Mouse (Mus musculus) ovary, adult 18-20 months (tissue): ENCODE results near the gene Bcas3.
A peak's percentile ranks its signal among the peaks of the same experiment; 100 is the strongest.

Experiments used
- DNase-seq: peaks from one replicate; pipeline ENCODE4 v3.0.0; 2022; ENCODE audit warnings: low spot score, mixed read lengths

Bcas3 gene

DNA sequence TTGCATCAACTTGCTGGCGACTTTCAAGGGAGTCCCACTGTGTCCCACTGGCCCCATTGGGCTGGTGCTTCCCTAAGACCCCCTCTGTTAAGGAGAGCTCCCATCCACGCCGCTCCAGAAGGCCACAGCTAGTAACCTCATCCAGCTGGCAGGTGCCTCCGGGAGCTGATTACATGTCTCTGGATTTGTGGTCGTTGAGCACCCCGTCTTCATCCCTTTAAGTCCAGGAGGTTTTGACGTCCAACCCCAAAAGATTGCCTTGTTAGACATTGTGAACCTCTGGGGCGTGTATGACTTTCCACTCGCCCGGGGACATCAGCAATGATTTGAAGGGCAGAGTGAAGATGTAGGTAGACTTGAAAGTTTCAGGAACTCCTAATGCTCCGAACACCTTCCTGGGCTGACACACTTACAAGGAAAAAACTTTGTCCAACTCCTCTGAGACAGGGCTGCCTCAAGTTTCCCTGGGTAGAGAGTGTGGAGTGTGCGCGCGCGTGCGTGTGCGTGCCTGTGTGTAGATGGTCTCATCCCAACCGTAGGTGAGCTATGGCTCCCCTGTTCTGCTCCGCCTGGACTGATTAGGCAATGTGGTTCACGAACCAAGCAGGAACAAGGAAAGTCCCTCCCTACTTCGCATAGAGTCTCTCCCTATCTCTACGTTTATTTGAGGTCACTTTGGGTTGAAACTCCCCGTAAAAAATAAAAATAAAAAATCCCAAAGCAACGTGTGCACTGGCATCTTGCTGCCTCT lies 489.8 kb downstream of the Bcas3 start:
- DNase-seq: no peak

DNA sequence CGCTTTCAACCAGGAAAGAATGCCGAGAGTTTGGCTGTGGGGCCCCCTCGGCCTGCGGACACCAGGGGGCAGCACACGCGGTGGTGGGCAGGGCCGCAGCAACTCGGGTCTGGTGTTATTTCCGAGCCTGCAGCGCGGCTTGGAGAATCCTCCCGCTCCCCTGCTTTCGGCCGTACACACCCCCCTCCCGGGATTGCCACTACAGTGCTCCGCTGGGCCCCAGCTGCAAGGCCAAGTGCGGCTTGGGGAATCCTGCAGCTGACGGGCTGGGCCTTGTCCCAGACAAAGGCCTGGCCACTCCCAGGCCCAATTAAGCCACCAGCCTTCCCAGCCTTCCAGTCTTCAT lies 490.4 kb downstream of the Bcas3 start:
- peak; percentile 78 for DNase-seq

GRCm38 (mm10) chr11:85844144-85844965 lies 491.4 kb downstream of the Bcas3 start:
- peak; percentile 81 for DNase-seq

DNA sequence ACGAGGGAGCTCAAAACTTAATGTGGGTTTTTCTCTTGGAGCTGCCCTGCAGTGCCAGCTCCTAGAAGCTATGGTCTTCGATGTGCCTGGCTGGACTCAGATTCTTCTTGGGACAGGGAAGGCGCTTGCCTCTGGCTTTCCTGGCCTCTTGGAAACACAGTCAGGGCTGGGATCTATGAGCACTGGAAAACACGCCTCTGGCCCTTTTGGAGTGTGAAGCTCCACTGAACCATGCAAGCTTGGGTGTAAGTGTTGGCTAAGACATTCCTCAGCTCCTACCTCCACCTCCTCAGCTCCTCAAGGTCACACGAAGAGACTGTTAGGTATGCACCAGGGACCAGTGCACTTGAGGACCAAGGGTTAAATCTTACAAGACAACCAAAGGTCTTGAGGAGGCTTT lies 492.0 kb downstream of the Bcas3 start:
- DNase-seq: no peak

DNA sequence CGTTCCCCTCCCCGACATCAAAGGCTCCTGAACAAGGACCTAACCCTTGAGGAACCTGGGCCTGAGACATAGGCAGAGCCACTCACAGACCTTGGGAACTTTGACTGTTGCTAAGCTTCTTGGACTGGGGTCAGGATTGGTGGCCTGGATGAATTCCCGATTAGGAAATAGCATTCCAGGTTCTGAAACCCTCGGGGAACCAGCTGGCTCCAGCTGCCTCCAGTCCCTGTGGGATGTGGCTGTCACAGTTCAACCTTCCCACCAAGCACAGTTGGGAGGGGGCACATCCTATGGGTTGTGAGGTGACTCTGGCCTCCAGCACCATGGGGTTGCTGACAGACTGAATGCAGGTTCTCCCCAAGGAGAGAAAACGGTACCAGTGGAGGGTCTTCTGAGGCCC lies 493.0 kb downstream of the Bcas3 start:
- DNase-seq: no peak

- DNase-seq: no peak
Observed at GRCm38 (mm10) chr11:85846509-85846908, 493.5 kb downstream of the Bcas3 start.

DNA sequence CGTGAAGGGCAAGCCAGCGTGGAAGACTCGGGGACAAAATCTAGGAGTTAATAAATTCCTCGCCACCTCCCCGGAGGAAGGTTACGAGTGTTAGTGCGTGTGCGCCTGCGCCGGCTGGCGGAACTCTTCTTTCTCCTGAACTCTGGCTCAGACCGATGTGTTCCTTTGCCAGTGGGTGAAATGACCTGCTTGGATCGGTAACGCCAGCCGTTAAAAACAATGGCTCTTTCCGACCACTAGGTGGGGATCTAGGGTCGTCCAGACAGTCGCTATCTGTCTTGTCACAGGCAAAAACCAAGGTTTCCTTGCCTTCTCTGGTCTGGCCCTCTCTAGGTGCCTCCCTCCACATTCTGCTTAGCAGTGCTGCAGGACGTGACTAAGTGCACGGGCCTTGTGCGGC lies 496.1 kb downstream of the Bcas3 start:
- peak; percentile 66 for DNase-seq

- DNase-seq: no peak
Observed at GRCm38 (mm10) chr11:85850233-85850632, 497.3 kb downstream of the Bcas3 start, which contains the start of gene Gm11444. Gm11444 (minus strand) TSS chr11:85850333.

GRCm38 (mm10) chr11:85850758-85851157 lies 497.8 kb downstream of the Bcas3 start:
- no peak for DNase-seq

DNA sequence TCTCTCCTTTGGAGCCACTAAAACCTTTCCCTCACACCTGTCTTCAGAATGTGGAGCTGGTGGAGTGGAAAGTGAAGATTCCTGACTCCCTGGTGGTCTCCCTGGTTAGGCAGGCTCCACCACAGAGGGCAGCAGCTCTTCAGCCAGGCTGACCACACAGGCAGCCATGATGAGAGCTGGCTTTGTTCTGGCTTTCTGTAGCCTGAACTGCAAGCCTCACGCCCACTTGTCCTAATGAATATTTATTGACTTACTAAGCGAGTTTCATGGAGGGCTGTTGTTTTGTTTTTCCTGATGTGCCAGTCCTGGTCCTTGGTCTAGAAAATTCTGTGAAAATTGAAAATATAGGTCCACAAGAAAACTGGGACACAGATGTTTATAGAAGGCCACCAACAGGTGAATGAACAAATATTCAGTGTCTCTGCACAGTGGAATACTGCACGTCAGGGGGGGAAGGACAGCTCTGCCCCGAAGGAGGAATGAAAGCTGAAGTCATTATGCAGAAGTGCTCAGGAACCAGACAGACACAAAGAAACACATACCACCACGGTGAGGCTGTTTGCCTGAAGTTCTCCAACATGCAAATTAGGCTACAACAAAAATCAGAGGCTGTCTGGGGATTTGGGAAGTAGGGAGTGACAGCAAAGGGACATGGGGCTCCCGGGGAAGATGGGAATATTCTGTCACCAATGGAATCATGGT lies 505.2 kb downstream of the Bcas3 start:
- DNase-seq: no peak

DNA sequence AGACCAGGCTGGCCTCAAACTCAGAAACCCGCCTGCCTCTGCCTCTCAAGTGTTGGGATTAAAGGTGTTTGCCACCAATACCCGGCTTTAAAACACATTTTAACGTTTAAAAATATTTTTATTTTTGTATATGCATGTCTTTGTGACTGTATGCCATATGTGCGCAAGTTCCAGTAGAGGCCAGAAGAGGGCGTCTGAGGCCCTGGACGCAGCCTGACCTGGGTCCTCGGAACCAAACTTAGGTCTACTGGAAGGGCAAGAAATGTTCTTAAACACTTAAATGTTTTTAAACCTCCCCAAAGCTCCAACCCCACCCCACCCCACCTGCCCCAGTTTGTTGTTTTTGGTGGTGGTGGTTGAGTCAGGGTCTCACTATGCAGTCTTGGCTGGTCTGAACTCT lies 511.4 kb downstream of the Bcas3 start:
- DNase-seq: no peak
